Mouse (Mus musculus) embryo, embryonic 11.5 days (tissue): ENCODE measurements around the gene Fxr1.
"Not testable (repeated sequence)": the region's sequence is repeated elsewhere in the genome, so short reads cannot be mapped to it uniquely, and the experiment has no call there.

Source experiments
- DNase-seq: peaks from one replicate; pipeline ENCODE4 v3.0.0-alpha.2; 2012; ENCODE audit warnings: low read depth, low spot score

Fxr1 gene

GRCm38 (mm10) chr3:34019540-34020381 lies at the start of gene Fxr1:
Gene Fxr1, plus strand, starts transcription at chr3:34019943.
- DNase-seq: peak; percentile 77

GRCm38 (mm10) chr3:33979395-33979794 lies 40.3 kb upstream of the Fxr1 start:
- no peak for DNase-seq

GRCm38 (mm10) chr3:33982746-33983145 lies 37.0 kb upstream of the Fxr1 start:
- DNase-seq: no peak

- DNase-seq: no peak
These were observed 30.4 kb upstream of the Fxr1 start for GRCm38 (mm10) chr3:33989302-33989701.

GRCm38 (mm10) chr3:33990451-33990850 lies 29.3 kb upstream of the Fxr1 start:
- no peak for DNase-seq

- DNase-seq: no peak
These were observed 28.8 kb upstream of the Fxr1 start for GRCm38 (mm10) chr3:33990921-33991320.

GRCm38 (mm10) chr3:33993421-33994126 lies 26.2 kb upstream of the Fxr1 start:
- DNase-seq: no peak

GRCm38 (mm10) chr3:33994127-33994488 lies 25.6 kb upstream of the Fxr1 start:
- DNase-seq: no peak

- DNase-seq: not testable (repeated sequence)
These were observed 18.1 kb upstream of the Fxr1 start for GRCm38 (mm10) chr3:34001691-34002090.

GRCm38 (mm10) chr3:34003860-34004259 lies 15.9 kb upstream of the Fxr1 start:
- no peak for DNase-seq

- no peak for DNase-seq
These were observed 13.4 kb upstream of the Fxr1 start for GRCm38 (mm10) chr3:34006301-34006700.

- DNase-seq: no peak
These were observed 12.9 kb upstream of the Fxr1 start for GRCm38 (mm10) chr3:34006824-34007223.

GRCm38 (mm10) chr3:34007611-34008010 lies 12.1 kb upstream of the Fxr1 start:
- DNase-seq: no peak

GRCm38 (mm10) chr3:34008191-34008590 lies 11.6 kb upstream of the Fxr1 start:
- no peak for DNase-seq

- DNase-seq: peak; percentile 16
These were observed 877 bp downstream of the Fxr1 start for GRCm38 (mm10) chr3:34020382-34021258.

- no peak for DNase-seq
These were observed 1.6 kb downstream of the Fxr1 start for GRCm38 (mm10) chr3:34021259-34021828.

- no peak for DNase-seq
These were observed 9.2 kb downstream of the Fxr1 start for GRCm38 (mm10) chr3:34028935-34029334.

- DNase-seq: no peak
These were observed 10.9 kb downstream of the Fxr1 start for GRCm38 (mm10) chr3:34030601-34031000.

GRCm38 (mm10) chr3:34033720-34034364 lies 14.1 kb downstream of the Fxr1 start:
- DNase-seq: no peak

- DNase-seq: no peak
These were observed 15.1 kb downstream of the Fxr1 start for GRCm38 (mm10) chr3:34034803-34035202.

GRCm38 (mm10) chr3:34035706-34036105 lies 16.0 kb downstream of the Fxr1 start:
- DNase-seq: no peak
